ENCODE assay signal across 1 mouse cellular context in the genomic region with DNA sequence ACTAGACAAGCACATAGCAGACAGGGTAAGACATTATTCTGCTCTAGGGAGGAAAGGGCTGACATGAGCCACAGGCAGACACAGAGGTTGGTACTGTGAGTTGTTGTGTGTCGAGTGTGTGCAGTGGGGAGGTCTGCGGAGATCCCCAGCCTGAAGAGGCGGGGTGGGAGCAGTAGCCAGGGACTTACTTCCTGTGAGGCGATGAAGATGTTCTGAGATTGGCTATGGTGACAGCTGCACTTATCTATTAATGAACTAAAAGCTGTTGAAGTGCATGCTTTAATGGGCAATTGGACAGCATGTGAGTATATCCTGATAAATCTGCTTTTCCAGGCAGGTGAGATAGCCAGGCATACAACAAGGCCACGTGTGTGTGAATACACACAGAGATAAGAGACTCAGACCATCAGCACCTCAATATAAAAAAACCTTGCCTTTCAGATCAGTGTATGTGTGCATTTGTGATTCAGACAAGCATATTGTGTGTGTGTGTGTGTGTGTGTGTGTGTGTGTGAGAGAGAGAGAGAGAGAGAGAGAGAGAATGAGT.
A peak's percentile ranks its signal among the peaks of the same experiment; 100 is the strongest.
TF ChIP-seq lines count a peak whose summit lies in the region.

No protein-coding gene starts in this region.

TF ChIP-seq in MEL, 35 proteins besides CTCF, POLR2A, EP300 and RAD21 (continued from another document):
- TF ChIP-seq POLR2AphosphoS2 (IDR thresholded peaks at IDR 0.05; ENCODE audit: low read length) (no peak), BHLHE40 (IDR thresholded peaks at IDR 0.05; ENCODE audit: borderline replicate concordance, low read depth, low read length) (peak; percentile 72; the same call in 1 of the 2 replicates), NRF1 (IDR thresholded peaks at IDR 0.05; ENCODE audit: insufficient read depth, low read depth, low read length, poor library complexity, severe bottlenecking) (no peak), ZKSCAN1 (IDR thresholded peaks at IDR 0.05; ENCODE audit: low read depth, low read length) (no peak), GATA1 (IDR thresholded peaks at IDR 0.05; ENCODE audit: low read depth, low read length) (peak; percentile 78)
